Mouse (Mus musculus): Measurements from ENCODE around the gene Tnrc6b. TPM values are rescaled to one million over a fixed set of nuclear protein-coding genes. Genes with fewer than 3 reads are reported as not detected.
"Not testable (repeated sequence)": the region's sequence is repeated elsewhere in the genome, so short reads cannot be mapped to it uniquely, and the experiment has no call there.

Gene Tnrc6b
- total RNA-seq, 2 experiments from 2014 or later = 32.1 to 41.6 TPM

DNA sequence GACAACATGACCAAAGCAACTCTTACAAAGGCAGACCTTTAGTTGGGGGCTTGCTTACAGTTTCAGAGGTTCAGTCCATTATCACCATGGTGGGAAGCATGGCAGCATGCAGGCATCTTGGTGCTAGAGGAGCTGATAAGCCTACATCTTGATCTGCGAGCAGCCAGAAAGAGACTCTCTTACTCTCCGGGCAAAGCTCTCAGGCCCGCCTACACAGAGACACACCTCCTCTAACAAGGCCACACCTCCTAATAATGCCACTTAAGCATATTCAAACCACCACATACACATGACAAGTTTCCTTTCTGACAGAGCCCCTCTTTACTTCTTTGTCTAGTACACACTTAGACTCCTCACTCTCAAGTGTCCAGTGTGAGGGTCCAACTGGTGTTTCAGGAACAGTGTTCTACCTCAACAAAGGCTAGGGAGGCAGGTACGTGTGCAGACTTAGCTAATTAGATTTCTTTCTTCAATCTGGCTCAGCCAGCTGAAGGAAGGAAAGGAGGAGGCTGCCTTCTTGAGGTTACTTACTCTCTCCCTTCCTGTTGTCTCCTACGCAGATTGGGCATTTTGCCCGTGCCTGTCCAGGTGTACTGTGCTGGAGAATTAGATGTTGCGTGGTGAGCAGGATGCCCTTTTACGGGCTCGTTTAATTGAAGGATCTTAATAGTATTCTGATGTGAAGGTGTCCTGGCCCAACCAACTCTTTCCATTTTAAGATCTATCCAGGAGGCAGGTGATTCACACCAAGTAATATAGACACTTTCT, 128.7 kb downstream of the Tnrc6b start:
- ATAC-seq (ENCODE audit: poor library complexity, severe bottlenecking) = no peak

DNA sequence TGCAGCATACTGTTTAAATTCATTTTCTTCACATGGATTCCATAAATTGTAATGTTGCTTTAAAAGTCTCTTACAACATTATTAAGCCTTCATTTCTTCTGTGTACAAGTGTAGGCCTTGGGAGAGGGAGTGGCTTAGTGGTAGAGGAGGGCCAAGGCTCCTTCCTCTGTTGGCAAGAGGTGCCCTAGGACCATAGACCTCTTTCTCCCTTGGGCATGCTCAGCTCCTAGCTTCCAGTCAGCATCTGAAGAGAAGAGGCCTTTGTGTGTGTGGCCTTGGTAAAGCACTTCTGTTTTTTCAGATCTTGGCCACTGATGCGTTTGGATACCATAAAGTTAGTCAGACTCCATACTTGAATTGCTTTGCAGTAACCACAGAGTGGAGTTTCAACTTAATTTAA, 133.1 kb downstream of the Tnrc6b start:
- ATAC-seq (ENCODE audit: poor library complexity, severe bottlenecking) = peak; percentile 12; the same call in 1 of the 2 replicates

DNA sequence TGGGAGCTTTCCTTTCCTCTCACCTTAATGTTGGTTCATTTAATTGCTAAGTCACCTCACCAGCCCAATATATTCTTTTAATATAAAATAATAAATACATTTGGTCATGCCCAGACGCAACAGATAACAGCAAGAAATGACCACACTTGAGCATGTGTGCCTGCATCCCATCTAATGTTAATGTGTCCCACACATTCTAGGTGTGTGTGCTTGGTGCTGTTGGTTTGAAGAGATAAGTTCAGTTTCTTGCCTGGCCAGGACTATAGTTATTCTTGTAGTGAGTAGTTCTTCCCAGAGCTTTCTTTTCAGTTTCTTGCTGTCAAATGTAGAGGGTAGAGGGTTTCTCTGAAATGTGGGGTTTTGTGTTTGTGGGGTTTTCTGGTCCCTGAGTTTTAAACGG, 133.8 kb downstream of the Tnrc6b start:
- ATAC-seq (ENCODE audit: poor library complexity, severe bottlenecking) = no peak

DNA sequence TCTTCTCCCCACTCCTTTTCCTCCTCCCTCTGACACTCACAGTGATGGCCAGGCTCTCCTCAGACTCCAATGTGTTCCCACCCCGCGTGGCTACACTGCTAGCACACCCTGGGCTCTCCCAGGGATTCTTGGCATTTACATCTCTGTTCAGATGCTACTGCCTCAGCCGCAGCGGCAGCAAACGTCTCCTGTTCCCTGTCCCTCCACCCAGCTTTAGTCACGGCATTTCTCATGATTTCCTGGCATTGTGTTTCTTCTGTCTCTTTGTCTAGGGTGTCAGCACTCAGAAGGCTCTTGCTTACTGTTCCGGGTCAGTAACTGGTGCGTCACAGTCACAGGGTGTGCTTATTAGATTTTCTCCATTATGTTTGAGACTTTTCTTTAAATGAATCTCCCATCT, 138.9 kb downstream of the Tnrc6b start:
- no peak for ATAC-seq (ENCODE audit: poor library complexity, severe bottlenecking)

DNA sequence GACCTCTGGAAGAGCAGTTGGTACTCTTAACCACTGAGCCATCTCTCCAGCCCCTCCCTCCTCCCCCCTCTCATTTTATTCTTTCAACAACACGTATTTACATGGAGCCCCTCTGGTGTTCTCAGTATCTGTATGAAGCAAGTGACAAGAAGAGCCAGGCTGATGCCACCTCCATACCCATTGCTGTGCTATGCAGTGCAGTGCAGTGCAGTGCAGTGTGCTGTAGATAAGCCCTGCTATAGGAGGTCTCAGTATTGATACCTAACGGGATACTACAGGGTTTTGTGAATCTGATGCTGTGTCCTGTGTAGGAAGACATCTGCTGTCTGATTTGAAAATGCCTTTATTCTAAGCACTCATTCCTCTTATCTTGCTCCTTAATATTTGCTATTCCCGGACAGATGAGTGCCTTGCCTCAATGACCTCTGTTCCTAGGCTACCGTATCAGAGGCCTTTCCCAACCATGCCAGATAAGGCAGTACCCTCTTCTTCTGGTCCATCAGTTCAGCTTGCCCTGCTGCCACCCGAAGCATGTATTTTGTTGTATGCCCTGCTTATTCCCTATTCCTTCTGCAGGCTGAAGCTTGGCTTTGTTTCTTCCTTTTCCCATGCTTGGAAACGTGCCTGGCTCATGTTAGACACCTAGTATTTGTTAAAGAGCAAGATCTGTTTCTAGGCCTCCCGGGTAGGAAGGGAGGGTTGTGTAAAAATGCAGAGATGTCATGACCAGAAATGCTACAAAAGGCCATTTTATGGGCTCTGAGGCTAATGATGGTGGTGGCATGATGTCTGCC, 139.8 kb downstream of the Tnrc6b start:
- no peak for ATAC-seq (ENCODE audit: poor library complexity, severe bottlenecking)

DNA sequence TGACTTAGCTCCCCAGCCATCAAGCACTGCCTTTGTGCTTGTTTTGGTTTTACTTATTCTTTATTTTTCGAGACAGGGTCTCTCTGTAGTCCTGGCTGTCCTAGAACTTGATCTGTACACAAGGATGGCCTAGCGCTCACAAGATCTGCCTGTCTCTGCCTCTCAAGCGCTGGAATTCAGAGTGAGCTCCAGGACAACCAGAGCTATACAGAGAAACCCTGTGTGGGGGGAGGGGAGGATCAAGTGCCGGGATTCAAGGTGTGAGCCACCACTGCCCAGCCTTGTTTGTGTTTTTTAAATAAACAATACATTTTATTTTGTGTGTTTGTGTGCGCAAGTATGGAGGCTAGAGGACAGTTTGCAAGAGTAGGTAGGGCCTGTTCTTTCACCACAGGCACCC, 141.0 kb downstream of the Tnrc6b start:
- ATAC-seq (ENCODE audit: poor library complexity, severe bottlenecking) = no peak

DNA sequence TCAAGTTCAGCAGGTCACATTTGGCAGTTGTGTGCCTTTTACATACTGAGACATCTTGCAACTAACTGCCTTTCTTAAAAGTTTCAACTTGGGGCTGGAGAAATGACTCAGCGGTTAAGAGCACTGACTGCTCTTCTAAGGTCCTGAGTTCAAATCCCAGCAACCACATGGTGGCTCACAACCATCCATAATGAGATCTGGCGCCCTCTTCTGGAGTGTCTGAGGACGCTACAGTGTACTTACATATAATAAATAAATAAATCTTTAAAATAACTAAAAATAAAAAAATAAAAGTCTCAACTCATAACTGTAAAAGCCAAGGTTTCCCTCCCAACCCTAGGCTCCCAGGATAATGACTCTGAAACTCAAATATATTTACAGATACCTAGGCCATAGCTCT, 141.4 kb downstream of the Tnrc6b start:
- ATAC-seq (ENCODE audit: poor library complexity, severe bottlenecking) = not testable (repeated sequence)

DNA sequence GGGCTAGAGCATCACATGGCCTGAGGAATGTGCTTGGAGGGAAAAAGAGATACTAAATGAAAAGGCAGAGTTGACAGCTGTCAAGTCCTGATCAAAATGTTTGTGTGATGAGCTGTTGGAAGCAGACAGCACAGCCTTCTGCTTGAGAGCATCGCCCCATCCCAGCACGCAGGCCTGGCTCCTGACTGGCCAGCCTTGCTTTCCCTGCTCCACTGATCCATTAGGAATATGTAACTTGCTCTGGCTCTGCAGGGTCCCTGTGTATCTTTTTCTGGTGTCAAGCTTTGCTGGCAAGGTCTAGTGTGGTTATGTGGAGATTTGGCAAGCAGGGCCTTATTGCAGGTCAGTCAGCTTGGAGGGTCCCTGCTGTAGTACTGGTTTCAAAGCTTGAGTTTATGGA, 148.3 kb downstream of the Tnrc6b start:
- no peak for ATAC-seq (ENCODE audit: poor library complexity, severe bottlenecking)

DNA sequence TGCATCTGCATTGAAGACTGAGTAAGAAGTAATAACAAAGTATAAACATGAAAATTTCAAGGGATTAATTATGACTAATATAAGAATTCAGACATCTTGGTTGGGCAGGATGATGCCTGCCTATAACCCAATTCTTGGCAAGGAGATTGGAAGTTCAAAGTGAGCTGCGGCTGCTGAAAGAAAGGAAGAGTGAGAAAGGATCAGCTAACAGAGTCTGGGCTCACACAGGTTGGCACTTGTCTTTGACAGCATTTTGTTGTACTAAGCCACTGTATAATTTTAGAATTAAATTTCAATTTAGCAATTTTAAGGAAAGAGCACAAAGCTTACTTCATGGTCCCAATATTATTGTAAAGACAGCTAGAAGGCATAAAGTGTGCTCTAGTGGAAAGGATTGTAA, 150.2 kb downstream of the Tnrc6b start:
- no peak for ATAC-seq (ENCODE audit: poor library complexity, severe bottlenecking)

DNA sequence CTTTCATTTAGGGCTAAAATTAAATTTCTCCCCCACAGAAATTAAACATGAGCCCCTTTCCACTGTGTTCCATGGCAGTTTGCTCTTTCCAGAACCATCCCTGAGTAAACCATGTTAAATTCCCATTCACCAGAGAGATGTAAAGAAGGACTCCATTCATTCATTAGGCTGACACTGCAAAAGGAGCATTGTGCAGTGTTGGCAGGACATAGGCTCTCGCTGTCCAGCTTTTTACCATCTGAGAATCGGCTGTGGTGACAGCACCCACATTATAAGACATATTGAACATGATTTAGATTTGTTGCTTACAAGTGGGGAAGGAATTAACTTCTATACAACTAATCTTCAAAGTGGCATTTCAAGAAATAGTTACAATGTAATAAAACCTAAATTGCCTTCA, 150.9 kb downstream of the Tnrc6b start:
- no peak for ATAC-seq (ENCODE audit: poor library complexity, severe bottlenecking)

DNA sequence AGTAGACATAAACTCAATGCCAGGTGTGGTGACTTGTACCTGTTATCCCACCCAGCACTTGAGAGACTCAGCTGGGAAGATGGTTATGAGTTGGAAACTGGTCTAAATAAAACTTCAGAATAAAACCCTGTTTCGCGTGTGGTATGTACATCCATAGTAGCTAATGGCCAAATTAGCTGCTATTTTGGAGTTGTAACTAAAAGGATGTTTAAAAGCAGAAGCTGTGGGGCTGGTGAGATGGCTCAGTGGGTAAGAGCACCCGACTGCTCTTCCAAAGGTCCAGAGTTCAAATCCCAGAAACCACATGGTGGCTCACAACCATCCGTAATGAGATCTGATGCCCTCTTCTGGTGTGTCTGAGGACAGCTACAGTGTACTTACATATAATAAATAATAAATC, 157.5 kb downstream of the Tnrc6b start:
- ATAC-seq (ENCODE audit: poor library complexity, severe bottlenecking) = not testable (repeated sequence)

DNA sequence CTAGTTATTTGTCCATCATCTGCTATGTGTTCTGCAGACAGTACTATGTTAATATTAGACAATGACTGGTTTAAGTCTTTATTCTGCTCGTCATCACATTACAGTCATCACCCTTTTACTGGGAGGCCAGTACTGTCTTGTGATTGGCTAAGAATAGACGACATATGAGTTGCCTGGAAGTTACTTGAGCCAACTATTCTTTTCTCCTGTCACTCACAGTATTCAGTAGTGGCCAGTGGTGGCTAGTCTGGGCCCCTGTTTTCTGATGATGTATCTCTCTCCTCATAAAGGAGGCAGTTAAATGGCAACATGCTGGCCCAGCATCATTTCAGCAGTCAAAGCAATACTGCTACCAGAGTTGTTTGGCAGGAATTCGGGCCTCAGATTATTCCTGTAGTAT, 163.6 kb downstream of the Tnrc6b start:
- no peak for ATAC-seq (ENCODE audit: poor library complexity, severe bottlenecking)

DNA sequence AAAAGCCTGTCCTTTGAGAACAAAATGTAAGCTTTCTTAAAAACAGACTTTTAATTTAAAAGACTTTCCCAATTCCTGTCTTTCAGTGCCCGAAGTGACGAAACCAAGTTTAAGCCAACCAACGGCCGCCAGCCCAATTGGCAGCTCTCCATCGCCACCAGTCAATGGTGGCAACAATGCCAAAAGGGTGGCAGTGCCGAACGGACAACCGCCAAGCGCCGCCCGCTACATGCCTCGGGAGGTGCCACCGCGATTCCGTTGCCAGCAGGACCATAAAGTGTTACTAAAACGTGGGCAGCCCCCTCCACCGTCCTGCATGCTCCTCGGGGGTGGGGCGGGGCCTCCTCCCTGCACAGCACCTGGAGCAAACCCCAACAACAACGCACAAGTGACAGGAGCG, 165.1 kb downstream of the Tnrc6b start:
- no peak for ATAC-seq (ENCODE audit: poor library complexity, severe bottlenecking)

DNA sequence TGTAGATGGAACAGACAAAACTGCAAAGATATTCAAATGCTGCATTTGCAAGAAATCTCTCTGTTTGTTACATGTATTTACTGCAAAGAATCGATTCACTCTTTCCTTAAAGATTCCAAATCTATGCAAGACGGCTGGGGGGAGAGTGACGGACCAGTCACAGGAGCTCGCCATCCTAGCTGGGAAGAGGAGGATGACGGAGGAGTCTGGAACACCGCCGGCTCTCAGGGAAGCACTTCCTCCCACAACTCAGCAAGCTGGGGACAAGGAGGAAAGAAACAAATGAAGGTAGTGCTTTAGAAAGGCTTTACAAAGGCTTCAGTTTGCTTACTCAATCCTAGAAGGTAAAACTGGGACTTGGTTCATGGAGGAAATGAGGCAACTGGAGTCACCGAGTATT, 173.0 kb downstream of the Tnrc6b start:
- no peak for ATAC-seq (ENCODE audit: poor library complexity, severe bottlenecking)

DNA sequence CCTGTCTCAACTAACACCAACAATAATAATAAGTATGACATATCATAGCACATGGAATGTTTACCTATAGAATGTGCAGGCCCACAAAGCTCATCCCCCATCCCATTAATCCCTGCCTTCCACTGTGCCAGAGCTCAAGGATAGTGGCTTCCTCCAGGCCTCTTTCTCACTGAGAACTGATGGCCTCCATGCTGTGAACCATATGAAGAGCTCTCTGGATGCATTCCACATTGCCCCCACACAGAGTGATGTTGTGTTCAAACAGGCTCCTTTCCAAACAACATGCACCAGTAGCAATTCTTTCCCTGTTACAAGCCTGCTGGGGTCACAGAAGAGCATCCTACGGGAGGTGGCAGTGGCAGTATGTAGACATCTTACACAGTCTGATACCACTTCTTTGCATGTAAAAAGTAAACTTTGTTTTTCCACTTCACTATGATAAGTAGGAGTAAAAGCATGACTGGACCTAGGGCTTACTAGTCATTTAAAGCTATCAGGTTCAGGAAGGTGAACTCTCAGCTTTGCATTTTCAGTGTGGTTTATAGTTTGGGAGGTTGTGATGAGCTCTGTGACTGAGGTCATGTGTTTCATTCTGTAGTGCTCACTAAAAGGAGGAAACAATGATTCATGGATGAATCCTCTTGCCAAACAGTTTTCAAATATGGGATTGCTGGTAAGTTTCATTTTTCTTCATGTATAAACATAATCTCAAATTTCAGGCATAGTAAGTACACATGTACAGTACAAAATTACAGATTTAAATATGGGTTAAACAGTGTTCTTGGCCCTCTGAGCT, 175.4 kb downstream of the Tnrc6b start:
- ATAC-seq (ENCODE audit: poor library complexity, severe bottlenecking) = no peak

DNA sequence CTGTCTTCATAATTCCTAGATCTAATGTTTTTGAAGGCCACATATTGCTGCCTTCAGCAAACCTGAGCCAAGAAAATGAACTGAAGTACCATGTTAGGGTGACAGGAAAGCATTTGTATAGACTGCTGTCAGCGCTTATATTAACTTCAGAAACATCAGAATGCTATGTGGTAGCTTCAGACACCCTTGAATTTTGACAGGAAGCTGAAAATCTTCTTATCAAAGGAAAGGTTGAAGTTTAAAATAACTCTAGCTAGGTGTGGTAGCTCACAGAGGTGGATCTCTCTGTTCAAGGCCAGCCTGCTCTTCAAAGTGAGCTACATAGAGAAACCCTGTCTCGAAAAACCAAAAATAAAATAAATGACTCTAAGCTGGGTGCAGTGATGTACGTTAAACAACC, 181.2 kb downstream of the Tnrc6b start:
- ATAC-seq (ENCODE audit: poor library complexity, severe bottlenecking) = no peak

DNA sequence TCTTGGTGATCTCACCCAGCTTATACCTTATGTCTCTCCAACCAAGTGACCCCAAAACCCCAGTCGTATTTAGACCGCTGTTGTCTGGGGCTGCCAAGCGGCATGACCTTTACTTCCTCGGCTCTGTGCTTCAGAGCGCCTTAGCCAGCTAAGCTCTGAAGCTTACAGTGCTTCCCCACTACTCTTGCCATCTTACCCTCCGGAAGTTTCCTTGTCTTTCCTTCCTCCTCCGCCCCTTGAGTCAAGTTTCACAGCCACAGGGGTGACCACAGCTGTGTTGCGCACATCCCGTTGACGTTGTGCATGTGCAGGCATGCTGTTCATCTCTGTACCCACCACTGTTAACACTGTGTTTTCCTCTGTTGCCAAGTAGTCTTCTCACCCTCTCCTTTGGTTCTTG, 185.6 kb downstream of the Tnrc6b start:
- ATAC-seq (ENCODE audit: poor library complexity, severe bottlenecking) = peak; percentile 99

DNA sequence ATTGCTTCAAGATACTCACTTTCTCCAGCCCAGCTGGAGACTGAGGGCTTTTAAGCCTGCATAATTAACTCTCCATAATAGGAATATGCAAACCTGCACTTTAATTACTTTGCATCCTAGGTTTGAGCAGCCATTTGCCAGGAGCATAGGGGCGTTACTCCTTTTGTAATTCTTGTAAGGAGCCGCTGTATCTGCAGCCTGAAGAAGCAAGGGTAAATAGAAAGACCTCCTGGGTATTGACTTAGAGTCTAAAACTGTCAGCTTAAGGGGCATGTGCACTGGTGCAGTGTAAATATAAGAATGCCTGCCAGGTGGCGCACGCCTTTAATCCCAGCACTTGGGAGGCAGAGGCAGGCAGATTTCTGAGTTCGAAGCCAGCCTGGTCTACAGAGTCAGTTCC, 186.8 kb downstream of the Tnrc6b start:
- no peak for ATAC-seq (ENCODE audit: poor library complexity, severe bottlenecking)

DNA sequence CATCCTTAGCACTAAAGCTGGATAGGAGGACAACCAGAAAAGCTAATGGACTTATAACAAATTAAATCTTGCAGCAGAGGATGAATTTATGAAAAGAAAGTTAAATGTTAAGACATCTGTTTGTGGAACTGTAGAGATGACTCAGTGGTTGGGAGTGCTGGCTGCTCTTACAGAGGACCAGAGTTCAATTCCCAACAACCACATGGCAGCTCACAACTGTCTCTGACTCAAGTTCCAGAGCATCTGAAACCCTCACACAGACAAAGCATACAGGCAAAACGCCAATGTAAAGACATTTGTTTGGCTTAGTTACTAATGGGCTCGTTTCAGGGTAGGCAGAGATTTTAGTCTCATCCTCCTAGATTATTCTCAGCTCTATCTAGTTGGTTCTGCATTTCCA, 188.7 kb downstream of the Tnrc6b start:
- no peak for ATAC-seq (ENCODE audit: poor library complexity, severe bottlenecking)

DNA sequence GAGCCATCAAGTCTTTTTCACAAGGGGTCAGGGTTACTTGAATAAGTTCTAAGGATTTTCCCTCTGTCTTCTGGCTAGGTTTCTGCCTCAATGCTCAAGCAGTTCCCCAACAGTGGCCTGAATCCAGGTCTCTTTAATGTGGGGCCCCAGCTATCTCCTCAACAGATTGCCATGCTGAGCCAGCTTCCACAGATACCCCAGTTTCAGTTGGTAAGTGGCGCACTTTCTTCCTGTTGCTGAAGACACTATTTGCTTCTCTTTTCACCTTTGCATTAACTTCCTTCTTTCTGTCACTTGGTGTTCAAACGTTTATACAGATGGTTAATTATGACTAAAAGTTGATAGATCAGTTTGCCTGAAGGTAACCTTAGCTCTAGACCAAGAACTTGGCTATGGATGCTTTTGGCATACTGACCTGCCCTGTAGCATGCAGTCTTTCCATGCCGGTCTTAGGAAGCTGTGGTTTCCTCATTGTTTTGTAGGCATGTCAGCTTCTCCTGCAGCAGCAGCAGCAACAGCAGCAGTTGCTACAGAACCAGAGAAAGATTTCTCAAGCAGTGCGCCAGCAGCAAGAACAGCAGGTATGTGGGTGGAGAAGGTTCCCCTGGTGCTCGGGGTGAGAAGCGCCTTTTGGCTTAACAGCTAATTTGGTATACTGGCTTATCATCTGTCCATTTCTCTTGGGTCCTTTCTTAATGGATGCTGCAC, 190.8 kb downstream of the Tnrc6b start:
- ATAC-seq (ENCODE audit: poor library complexity, severe bottlenecking) = peak; percentile 94

DNA sequence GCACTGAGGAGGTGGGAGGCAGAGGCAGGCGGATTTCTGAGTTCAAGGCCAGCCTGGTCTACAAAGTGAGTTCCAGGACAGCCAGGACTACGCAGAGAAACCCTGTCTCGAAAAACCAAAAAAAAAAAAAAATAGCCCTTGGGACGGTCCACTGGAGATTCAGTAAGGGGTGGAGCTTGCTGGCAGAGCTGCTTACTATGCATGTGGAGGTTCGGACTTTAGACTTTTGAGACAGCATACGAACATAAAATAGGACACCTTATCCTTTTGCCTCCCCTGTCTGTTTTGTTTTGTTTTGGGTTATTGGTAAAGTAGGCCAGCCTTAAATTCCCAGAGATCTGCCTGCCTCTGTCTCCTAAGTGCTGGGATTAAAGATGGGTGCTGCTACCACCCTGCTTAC, 193.7 kb downstream of the Tnrc6b start:
- ATAC-seq (ENCODE audit: poor library complexity, severe bottlenecking) = not testable (repeated sequence)

Measured in megakaryocyte, adult 5-6 weeks (primary cell).